Mouse (Mus musculus): Measurements from ENCODE around the gene Topors.

Topors gene

GRCm38 (mm10) chr4:40244035-40244434 lies 25.6 kb downstream of the Topors start:
- DNase-seq = no peak

DNA sequence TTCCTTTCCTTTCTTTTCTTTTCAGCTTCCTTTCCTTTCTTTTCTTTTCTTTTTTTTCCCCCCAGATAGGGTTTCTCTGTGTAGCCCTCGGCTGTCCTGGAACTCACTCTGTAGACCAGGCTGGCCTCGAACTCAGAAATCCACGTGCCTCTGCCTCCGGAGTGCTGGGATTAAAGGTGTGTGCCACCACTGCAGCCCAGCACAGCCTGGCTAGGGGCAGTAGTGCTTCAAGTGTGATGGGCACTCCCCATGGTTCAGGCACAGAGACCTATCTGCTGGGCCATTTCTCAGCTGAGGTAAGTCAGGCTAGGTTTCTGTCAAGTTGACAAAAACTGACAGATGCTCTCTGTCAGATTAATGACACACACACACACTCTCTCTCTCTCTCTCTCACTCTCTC lies 26.6 kb downstream of the Topors start:
- DNase-seq = no peak

- peak; percentile 31 for DNase-seq
Observed at GRCm38 (mm10) chr4:40241928-40242327, 27.7 kb downstream of the Topors start.

DNA sequence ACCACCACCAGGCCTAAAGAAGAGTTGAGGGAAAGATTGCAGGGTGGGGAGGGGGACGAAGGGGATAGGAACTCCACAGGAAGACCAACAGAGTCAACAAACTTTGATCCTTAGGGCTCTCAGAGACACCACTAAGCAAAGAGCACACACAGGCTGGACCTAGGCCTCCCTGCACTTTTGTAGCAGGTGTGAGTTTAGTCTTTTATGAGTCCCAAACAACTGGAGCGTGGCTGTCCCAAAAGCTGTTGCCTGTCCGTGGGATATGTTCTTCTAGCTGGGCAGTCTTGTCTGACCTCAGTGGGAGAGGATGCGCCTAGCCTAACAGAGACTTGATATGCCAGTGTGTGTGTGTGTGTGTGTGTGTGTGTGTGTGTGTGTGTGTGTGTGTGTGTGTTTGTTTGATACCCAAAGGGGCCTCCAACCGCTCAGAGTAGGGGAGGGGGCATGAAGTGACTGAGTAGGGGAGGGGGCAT lies 29.3 kb downstream of the Topors start:
- DNase-seq = no peak

- peak; percentile 54 for DNase-seq
Observed at GRCm38 (mm10) chr4:40239409-40240271, 30.0 kb downstream of the Topors start, which contains the start of gene Ddx58. Gene Ddx58, minus strand, starts transcription at chr4:40239828.

- DNase-seq = peak; percentile 43
Observed at GRCm38 (mm10) chr4:40238483-40239408, 30.9 kb downstream of the Topors start.

GRCm38 (mm10) chr4:40236829-40237228 lies 32.8 kb downstream of the Topors start:
- DNase-seq = no peak

DNA sequence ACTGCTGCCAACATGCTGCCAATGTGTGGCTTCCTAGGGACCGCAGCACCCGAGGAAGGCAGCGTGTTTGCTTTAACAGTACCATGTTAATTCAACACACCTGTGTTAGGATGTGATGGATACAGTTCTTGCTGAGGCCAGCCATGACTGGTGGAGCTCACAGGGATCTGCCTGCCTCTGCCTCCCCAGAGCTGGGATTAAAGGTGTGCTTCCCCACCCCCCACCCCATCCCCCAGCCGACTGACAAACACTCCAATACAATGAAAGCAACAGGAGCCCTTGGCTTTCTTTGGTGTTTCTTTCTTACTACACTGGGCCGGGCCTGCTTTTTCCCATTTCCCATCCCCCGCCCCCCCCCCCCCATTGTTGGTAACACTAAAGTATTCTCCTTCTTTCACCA lies 35.4 kb downstream of the Topors start:
- no peak for DNase-seq

DNA sequence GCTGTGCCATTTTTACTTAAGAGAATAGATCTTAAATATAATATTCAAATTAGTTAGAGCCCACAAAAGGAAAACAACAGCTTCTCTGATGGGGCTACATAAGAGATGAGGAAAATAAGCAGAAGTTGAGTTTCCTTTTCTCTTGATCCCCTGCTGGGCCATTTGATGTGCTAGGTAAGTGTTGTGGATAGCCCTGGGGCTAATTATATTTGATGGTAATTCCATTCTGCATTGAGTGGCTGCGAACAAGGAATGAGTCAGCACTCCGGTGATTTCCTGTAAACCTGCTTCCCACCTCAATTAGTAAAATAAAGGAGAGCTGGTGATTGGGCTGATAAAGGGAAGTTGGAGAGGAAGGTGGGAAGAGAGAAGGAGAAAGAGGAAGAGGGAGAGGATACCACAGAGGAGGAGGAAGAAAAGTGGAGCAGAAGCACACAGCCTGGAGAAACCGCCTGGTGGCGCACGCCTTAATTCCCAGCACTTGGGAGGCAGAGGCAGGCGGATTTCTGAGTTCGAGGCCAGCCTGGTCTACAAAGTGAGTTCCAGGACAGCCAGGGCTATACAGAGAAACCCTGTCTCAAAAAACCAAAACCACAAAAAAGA lies 36.5 kb downstream of the Topors start:
- DNase-seq = no peak

GRCm38 (mm10) chr4:40229723-40230122 lies 39.9 kb downstream of the Topors start:
- no peak for DNase-seq

DNA sequence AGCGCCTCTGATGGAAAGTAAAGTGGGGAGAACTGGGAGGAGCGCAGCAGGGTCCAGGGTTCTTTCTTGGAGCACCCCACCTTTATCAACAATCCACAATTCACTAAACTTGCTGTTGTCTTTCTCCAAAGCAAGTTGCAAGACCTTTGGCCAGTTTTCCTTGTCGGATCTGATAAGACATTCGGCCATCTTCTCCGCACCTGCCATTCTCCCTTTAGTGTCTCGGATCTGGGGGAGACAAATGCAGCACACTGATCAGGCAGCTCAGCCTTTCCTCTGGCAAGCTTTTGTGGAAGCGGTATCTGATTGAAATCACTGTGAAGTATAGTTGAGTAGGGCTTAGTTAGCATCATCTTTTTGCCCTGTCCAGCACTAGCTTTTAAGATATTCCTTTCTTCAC lies 41.8 kb downstream of the Topors start:
- no peak for DNase-seq

DNA sequence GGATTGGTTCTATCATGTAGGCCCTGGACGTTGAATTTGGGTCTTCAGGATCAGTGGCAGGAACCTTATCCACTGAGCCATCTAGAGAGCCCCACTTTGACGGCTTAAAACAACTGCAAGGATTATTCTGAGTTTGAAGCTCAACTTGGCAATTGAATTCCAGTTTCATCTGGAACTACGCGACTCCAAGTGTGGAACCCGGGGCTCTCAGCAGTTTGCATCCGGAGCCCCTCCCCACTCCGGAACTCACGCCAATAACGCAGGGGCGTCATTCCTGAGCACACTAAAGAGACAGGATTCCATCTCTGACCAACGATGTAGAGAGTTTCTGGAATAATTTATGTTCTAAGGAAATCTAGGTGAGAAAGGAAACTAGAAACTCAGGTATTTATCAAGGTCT lies 42.5 kb downstream of the Topors start:
- no peak for DNase-seq

DNA sequence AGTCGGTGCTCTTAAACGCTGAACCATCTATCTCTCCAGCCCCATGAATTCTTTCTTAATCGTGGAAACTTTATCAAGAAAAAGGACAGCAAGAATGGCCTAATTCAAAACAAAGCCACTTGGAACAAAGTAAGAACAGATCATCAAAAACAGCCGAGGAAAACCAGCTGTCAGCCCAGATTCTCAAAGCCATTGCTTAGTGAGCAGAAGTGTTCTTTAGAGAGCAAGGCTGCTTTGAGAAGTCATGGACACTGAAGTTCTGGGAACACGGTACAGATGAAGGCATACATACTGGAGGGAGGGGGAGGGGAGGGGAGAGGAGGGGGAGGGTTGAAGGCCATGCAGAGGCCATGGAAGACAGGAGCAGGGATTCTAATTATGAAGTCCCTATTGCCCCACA lies 43.6 kb downstream of the Topors start:
- DNase-seq = no peak

- DNase-seq = peak; percentile 8
Observed at GRCm38 (mm10) chr4:40221876-40222585, 47.6 kb downstream of the Topors start.

GRCm38 (mm10) chr4:40221004-40221760 lies 48.5 kb downstream of the Topors start:
- no peak for DNase-seq

DNA sequence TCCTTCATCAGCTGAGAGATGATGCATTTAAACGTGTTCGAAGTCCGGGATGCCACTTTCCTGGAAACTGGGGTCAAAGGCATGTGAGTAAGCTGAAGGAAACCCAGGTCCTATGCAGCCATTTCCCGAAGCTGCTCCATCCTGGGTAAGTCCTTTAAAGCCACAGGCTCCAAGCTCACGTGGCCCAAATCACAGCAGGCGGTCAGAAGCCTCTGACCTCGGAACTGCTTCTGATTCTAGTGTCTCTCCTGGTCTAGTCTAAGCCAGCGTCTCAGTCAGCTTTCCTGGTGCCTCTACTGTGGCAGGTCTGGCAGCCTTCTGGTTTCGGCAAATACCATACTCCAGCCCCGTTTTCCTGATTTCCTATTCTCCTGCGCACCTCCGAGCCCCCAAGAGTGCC lies 49.2 kb downstream of the Topors start:
- DNase-seq = peak; percentile 21

GRCm38 (mm10) chr4:40218382-40218781 lies 51.3 kb downstream of the Topors start:
- peak; percentile 61 for DNase-seq

- DNase-seq = no peak
Observed at GRCm38 (mm10) chr4:40217910-40218309, 51.7 kb downstream of the Topors start.

GRCm38 (mm10) chr4:40212177-40212576 lies 57.5 kb downstream of the Topors start:
- no peak for DNase-seq
